Mouse (Mus musculus) mature B cell (primary cell): ENCODE data around the gene Prr36.

ENCODE experiments used
- in situ Hi-C: fragments of 300-500 bp; cut with MboI; formaldehyde crosslinking; loops from 2 replicates; pipeline ENCODE4 v1.14.3; 2019

Prr36 gene

DNA sequence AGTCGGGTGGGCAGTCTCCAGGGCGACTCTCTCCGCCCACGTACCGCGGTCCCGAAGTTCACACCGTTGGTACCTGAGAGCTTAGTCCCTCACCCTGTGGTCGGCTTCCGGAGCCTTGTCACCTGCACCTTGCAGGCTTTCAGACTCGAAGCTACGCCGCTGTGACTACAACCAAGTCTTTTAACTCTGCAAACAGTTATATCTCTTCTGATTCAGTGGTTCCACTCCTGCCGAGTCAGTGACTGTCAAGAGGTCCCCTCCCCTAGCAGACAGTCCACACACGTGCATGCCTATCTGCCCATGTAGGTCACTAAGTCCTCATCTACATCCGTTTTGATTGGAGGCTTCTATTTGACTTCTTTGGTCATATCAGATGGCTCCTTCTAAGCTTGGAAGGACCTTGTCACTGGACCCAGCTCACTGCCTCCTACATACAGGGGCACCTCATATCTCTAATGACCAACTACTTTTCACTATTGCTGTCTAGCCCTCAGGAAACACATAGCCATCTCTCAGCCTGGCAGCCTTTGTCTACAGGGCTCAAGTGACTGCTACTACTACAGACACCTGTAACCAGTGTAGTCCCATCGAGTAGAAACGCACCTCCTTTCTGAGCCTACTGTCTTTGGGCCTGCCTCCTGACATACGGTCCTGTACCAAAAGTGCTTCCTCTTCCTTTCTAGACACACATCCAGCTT, 22.1 kb upstream of the Prr36 start:
- in situ Hi-C loops, result no loop called here

- in situ Hi-C loops, result no loop called here
Measured at GRCm38 (mm10) chr8:4238434-4239192, 21.4 kb upstream of the Prr36 start, which contains the start of the genes Map2k7 and Gm49320. Gene Map2k7, plus strand, starts transcription at chr8:4238740. Gene Gm49320, plus strand, starts transcription at chr8:4238865.

DNA sequence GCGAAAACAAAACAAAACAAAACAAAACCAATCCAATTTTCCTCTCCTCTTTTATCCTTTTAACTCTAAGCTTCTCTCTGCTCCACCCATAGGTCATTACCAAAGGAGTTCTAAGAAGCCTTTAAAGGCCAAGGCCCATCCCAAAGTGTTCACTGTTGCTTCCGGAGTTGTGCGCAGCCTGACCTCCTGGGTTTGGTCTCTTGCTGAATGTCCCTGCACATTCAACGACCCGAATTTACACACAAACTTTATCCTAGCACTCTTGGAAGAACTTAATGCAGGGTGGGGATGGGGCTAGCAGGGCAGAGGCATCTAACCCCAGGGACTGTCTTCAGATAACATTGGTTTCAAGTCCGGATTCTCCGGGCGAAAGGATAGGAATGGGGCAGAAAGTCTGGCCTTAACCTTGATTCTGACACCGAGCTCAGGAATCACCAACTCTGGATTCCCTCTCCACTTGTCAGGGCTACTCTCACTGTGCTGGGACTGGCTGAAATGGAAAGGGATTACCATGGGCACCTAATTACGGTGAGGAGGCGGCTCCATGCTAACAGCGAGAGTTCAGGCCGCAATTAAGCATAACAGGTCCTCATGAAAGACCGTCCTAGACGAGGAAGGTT, 20.7 kb upstream of the Prr36 start:
- in situ Hi-C loops, result no loop called here

DNA sequence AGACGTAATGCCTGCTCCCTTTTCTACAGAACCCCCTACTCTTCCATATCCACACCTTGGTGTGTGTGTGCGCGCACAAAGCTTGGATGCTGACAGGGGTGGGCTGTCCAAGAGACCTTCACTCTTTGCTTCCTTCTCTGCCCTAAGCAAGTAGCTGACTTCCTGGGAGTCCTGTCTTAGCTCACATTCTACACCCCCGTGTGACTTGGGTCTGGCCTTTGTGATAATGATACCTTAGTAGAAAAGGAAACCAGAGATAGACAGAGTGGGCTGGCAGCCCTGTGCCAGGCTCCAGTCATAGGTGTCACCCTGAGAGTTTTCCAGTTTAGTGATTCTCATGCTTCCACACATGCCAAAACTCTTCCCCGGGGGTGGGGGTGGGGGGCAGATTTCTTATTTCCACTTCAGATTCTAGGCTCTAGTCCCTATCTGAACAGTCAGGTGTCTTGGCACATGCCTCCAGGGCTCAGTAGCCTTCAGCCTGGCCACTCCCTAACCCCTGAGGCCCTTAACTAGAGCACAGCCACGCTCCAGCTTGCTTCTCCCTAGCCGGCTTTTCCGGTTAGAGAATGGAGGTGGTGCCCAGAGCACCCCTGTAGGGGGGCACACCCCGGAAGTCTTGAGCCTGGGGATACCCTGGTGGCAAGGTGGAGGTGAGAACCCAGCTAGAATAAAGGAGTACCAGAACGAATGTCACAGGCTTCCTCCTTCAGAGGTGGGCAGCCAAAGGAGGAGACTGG, 13.5 kb upstream of the Prr36 start:
- in situ Hi-C loops, result no loop called here

GRCm38 (mm10) chr8:4229784-4230183, 12.5 kb upstream of the Prr36 start:
- in situ Hi-C loops, result no loop called here

GRCm38 (mm10) chr8:4227919-4228318, 10.7 kb upstream of the Prr36 start:
- in situ Hi-C loops, result no loop called here

DNA sequence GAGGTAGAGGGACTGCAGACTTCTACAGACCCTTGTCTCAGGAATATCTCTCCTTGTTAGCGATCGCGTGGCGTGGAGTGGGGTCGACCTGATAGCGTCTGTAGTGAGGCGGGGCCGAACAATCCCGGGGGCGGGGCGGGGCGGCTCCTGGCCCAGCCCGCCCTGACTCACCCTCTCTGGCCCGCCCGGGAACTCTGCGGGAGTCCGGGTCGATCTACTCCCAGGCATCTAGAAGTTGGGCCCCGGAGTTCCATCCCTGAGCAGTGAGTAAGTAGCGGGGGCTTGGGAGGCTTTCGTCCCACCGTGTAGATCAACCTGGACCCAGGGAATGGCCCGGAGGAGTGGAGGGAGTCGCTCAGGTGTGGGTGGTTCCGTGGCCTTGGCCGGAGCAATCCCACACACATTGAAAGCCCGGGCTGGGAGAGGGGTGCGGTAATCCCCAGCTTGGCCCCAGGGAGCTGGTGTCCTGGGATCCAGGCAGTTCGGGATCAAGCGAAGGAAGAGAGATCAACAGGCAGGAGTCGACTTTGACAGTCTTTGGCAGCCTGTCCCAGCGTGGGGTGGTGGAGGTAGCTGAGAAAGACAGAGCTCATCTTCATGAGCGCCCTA, 9.6 kb upstream of the Prr36 start, which contains the start of gene Lrrc8e:
TSS of gene Lrrc8e (plus strand) at position 89 of the 609 bp plus-strand sequence.
- in situ Hi-C loops, result no loop called here

DNA sequence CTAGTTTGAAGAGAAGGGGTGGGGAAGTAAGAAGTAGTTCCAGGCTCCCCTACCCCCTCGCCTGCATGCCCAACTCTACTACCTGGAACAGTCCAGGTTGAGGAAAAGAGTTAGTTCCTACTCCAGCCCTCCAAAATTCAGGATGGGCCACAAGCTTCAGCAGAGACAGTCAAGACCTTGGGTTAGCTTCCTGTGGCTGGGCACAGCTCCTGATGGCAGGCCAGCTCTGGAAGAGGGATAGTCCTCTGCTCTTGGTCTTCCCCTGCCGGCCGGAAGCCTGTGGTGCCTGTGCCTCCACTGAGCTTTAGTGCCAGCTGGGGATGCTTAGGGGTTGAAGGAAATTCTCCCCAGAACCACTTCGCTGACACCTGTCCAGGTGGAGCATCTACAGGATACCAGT, 9.1 kb upstream of the Prr36 start:
- in situ Hi-C loops, result no loop called here

- in situ Hi-C loops, result no loop called here
Measured at GRCm38 (mm10) chr8:4222059-4222458, 4.8 kb upstream of the Prr36 start.

DNA sequence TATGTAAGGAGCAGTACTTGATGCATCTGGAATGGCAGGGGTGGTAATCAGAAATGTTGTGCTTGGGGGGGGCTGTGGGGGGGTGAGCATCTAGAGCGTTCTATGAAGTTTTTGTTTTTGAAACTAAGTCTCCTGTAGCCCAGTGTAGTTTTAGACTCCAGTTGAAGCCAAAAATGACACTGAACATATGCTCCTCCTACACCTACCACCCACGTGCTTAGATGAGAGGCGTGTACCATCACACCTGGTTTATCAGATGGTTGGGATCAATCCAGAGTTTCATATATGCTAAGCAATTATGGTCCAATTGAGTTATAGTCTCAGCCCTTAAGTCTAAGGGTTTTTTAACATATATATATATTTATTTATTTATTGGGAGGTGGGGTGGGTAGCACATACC, 2.4 kb upstream of the Prr36 start:
- in situ Hi-C loops, result no loop called here

GRCm38 (mm10) chr8:4216296-4216695, 963 bp downstream of the Prr36 start:
- in situ Hi-C loops, result no loop called here

DNA sequence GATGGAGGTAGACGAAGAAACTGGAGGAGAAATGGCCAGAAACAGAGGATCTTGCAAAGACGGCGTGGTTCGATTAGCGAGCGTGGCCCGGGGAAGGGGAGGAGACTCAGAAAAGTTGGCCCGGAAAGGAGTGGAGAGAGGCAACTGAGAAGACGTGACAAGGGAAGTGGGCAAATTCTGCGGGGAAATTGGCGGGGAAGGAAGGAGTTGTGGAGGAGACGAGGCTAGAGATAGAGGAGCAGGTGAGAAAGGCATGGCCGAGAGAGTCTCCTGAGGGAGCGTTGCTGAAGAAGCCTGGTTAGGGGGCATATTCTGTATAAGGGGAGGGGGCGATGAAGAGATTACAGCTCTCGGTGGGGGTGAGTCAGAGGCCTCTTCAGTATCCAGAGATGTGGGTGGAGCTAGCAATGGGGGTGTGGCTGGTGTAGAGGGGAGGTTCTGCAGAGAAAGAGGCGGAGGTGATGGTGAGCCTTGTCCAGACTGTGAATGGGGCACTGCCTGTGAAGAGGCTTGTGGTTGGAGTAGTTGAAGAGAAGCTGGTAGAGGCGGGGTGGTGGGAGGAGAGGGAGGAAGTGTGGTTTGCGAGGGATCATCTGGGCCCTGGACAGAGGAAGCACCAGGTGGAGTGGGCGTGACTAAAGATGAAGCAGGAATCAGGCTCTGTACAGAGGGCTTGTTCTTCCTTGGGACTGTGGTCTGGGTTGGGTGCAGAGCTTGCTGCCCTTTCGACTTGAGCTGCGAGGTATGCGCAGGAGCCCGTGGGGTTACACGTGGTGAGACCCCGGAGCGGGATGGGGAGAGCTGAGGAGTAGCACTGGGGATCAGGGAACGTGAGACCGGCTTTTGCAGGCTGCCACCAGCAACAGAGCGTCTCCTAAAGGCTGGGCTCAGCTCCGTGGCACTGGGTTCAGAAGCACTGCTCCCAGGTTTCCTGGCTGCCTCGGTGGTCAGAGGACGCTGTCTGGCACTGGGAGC, 3.0 kb downstream of the Prr36 start:
- in situ Hi-C loops, result no loop called here

GRCm38 (mm10) chr8:4213210-4214005, 3.9 kb downstream of the Prr36 start:
- in situ Hi-C loops, result no loop called here

DNA sequence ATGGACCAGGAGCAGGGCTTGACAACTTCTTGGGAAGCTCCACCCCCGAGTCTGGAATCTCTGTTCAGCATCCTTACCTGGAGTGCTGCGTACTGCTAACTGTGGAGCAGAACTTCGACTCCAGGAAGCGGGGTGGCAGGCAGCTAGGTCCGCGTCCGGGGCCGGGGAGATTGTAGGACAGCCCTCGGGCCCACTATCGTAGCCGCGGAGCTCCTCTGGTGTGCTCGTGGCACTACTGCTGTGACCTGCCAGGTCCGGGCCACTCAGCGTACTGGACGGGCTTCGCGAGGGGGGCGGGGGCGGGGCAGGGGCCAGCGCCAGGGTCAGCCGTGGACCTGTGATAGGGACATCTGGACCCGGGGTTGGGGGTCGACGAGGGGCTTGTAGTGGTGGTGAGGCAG, 4.5 kb downstream of the Prr36 start:
- in situ Hi-C loops, result no loop called here

- in situ Hi-C loops, result no loop called here
Measured at GRCm38 (mm10) chr8:4211097-4211496, 6.2 kb downstream of the Prr36 start.

DNA sequence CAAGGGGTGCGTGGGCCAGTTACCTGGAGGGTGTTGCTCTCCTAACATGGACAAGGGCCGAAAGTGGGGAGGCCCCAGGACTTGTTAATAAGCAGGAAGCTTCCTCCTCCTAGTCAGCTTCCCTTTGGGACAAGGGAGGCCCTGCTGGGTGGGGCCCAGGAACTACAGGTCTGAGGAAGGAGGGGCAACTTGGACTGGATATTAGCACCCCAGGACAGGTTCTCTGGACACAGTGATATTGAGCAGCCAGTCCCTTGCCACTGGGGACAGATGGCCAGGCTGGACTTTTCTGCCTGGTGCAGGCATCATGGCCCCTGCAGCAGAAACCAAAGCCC, 10.3 kb downstream of the Prr36 start:
- in situ Hi-C loops, result no loop called here

- in situ Hi-C loops, result no loop called here
Measured at GRCm38 (mm10) chr8:4206182-4207015, 10.9 kb downstream of the Prr36 start.

DNA sequence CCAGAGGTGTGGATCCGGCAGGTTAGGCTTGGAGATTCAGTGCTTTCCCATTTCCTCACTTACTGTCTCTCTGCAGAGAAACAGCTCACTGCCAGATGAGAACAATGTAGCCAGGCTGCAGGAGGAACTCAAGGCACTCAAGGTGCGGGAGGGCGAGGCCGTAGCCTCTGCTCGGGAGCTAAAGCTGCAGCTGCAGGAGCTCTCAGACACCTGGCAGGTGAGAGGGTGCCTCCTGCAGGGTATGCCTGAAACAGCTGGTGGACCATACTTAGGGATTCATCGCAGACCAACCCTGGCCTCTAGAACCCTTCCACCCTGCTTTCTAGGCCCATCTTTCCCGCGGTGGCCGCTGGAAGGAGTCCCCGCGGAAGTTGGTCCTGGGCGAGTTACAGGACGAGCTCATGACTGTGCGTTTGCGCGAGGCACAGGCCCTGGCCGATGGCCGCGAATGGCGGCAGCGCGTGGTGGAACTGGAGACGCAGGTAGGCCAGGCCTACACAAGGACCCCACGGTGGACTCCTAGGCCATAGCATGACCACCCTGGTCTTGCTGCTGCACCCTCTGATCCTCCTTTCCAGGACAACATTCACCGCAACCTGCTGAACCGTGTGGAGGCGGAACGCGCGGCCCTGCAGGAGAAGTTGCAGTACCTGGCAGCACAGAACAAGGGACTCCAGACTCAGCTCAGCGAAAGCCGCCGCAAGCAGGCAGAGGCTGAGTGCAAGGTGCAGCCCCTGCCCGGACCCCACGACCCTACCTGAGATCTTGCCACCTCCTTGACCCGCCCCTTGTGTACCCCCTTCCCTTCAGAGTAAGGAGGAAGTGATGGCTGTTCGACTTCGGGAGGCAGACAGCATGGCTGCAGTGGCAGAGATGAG, 11.8 kb downstream of the Prr36 start:
- in situ Hi-C loops, result no loop called here
